Mouse (Mus musculus): Measurements from ENCODE around the gene Tbc1d7. TPM values are rescaled to one million over a fixed set of nuclear protein-coding genes. Genes with fewer than 3 reads are reported as not detected.

Gene Tbc1d7
- polyA plus RNA-seq, 1 experiment, result 6.3 TPM

GRCm38 (mm10) chr13:43173262-43173661, 2.0 kb upstream of the Tbc1d7 start:
- Histone ChIP-seq H3K27ac (ENCODE audit: insufficient read depth, low read length) (no peak overlapping the region), H3K36me3 (ENCODE audit: control insufficient read depth, insufficient read depth, low read length) (no peaks in the 10 kb centered on the region), H3K4me1 (ENCODE audit: control insufficient read depth, insufficient read depth, insufficient read length) (peaks cover 7% of the 10 kb centered on the region; the same call in 1 of the 2 replicates), H3K27me3 (ENCODE audit: control insufficient read depth, insufficient read depth, low read length) (no peaks in the 10 kb centered on the region), H3K4me3 (ENCODE audit: extremely low read depth, insufficient read depth, insufficient read length) (no peak overlapping the region)
- peak; percentile 57 to 76 for DNase-seq (ENCODE audit: low read depth in 1 of 2, low spot score in 2 of 2)
- TF ChIP-seq POLR2A (IDR thresholded peaks at IDR 0.05; ENCODE audit: low read depth, low read length) (no peak), CTCF (IDR thresholded peaks at IDR 0.05; ENCODE audit: extremely low read depth, insufficient read depth, insufficient read length, insufficient replicate concordance) (peak; percentile 63; the same call in 1 of the 2 replicates)
- whole genome bisulfite sequencing, result 16% methylated on average over 9 of the region's 9 CpGs

- Histone ChIP-seq H3K27me3 (ENCODE audit: control insufficient read depth, insufficient read depth, low read length) (no peaks in the 10 kb centered on the region), H3K4me3 (ENCODE audit: extremely low read depth, insufficient read depth, insufficient read length) (no peak overlapping the region), H3K27ac (ENCODE audit: insufficient read depth, low read length) (no peak overlapping the region), H3K36me3 (ENCODE audit: control insufficient read depth, insufficient read depth, low read length) (no peaks in the 10 kb centered on the region; the same call in 1 of the 2 replicates), H3K4me1 (ENCODE audit: control insufficient read depth, insufficient read depth, insufficient read length) (peaks cover 7% of the 10 kb centered on the region; the same call in 1 of the 2 replicates)
- WGBS, result 64% methylated on average over 14 of the region's 14 CpGs
- DNase-seq (ENCODE audit: low read depth in 1 of 2, low spot score in 2 of 2), result no peak
- TF ChIP-seq POLR2A (IDR thresholded peaks at IDR 0.05; ENCODE audit: low read depth, low read length), result no peak
Measured at GRCm38 (mm10) chr13:43172036-43172713, 874 bp upstream of the Tbc1d7 start.

- no peak for DNase-seq (ENCODE audit: low read depth in 1 of 2, low spot score in 2 of 2)
- Histone ChIP-seq H3K27ac (ENCODE audit: insufficient read depth, low read length) (no peak overlapping the region), H3K36me3 (ENCODE audit: control insufficient read depth, insufficient read depth, low read length) (peaks cover 7% of the 10 kb centered on the region), H3K4me1 (ENCODE audit: control insufficient read depth, insufficient read depth, insufficient read length) (peaks cover 2% of the 10 kb centered on the region; the same call in 1 of the 2 replicates), H3K27me3 (ENCODE audit: control insufficient read depth, insufficient read depth, low read length) (no peaks in the 10 kb centered on the region), H3K4me3 (ENCODE audit: extremely low read depth, insufficient read depth, insufficient read length) (no peak overlapping the region)
- 91% methylated on average over 9 of the region's 9 CpGs for WGBS
- TF ChIP-seq POLR2A (IDR thresholded peaks at IDR 0.05; ENCODE audit: low read depth, low read length) (no peak), CTCF (IDR thresholded peaks at IDR 0.05; ENCODE audit: extremely low read depth, insufficient read depth, insufficient read length, insufficient replicate concordance) (no peak)
Measured at GRCm38 (mm10) chr13:43167721-43168120, 3.6 kb downstream of the Tbc1d7 start.

- 90% methylated on average over 3 of the region's 3 CpGs for WGBS
- peaks cover 5% of the 10 kb centered on the region for H3K36me3 ChIP-seq (ENCODE audit: control insufficient read depth, insufficient read depth, low read length)
- no peaks in the 10 kb centered on the region for H3K4me1 ChIP-seq (ENCODE audit: control insufficient read depth, insufficient read depth, insufficient read length)
- TF ChIP-seq POLR2A (IDR thresholded peaks at IDR 0.05; ENCODE audit: low read depth, low read length) (no peak), CTCF (IDR thresholded peaks at IDR 0.05; ENCODE audit: extremely low read depth, insufficient read depth, insufficient read length, insufficient replicate concordance) (no peak)
- H3K27me3 ChIP-seq (ENCODE audit: control insufficient read depth, insufficient read depth, low read length), result no peaks in the 10 kb centered on the region
- no peak overlapping the region for H3K27ac ChIP-seq (ENCODE audit: insufficient read depth, low read length)
- no peak overlapping the region for H3K4me3 ChIP-seq (ENCODE audit: extremely low read depth, insufficient read depth, insufficient read length)
- DNase-seq (ENCODE audit: low read depth in 1 of 2, low spot score in 2 of 2), result no peak
Measured at GRCm38 (mm10) chr13:43159429-43159828, 11.9 kb downstream of the Tbc1d7 start.

GRCm38 (mm10) chr13:43158281-43158680, 13.0 kb downstream of the Tbc1d7 start:
- Histone ChIP-seq H3K27me3 (ENCODE audit: control insufficient read depth, insufficient read depth, low read length) (no peaks in the 10 kb centered on the region), H3K4me3 (ENCODE audit: extremely low read depth, insufficient read depth, insufficient read length) (no peak overlapping the region), H3K36me3 (ENCODE audit: control insufficient read depth, insufficient read depth, low read length) (no peaks in the 10 kb centered on the region), H3K27ac (ENCODE audit: insufficient read depth, low read length) (no peak overlapping the region), H3K4me1 (ENCODE audit: control insufficient read depth, insufficient read depth, insufficient read length) (no peaks in the 10 kb centered on the region)
- 95% methylated on average over 5 of the region's 5 CpGs for WGBS
- TF ChIP-seq POLR2A (IDR thresholded peaks at IDR 0.05; ENCODE audit: low read depth, low read length) (no peak), CTCF (IDR thresholded peaks at IDR 0.05; ENCODE audit: extremely low read depth, insufficient read depth, insufficient read length, insufficient replicate concordance) (no peak)
- no peak for DNase-seq (ENCODE audit: low read depth in 1 of 2, low spot score in 2 of 2)

- H3K36me3 ChIP-seq (ENCODE audit: control insufficient read depth, insufficient read depth, low read length), result no peaks in the 10 kb centered on the region
- no peak for DNase-seq (ENCODE audit: low read depth in 1 of 2, low spot score in 2 of 2)
- WGBS, result 90% methylated on average over 5 of the region's 5 CpGs
Measured at GRCm38 (mm10) chr13:43157370-43157769, 13.9 kb downstream of the Tbc1d7 start.

GRCm38 (mm10) chr13:43152005-43152520, 19.2 kb downstream of the Tbc1d7 start:
- no peak overlapping the region for H3K4me3 ChIP-seq (ENCODE audit: extremely low read depth, insufficient read depth, insufficient read length)
- H3K36me3 ChIP-seq (ENCODE audit: control insufficient read depth, insufficient read depth, low read length), result no peaks in the 10 kb centered on the region; the same call in 1 of the 2 replicates
- H3K27ac ChIP-seq (ENCODE audit: insufficient read depth, low read length), result no peak overlapping the region
- 94% methylated on average over 14 of the region's 14 CpGs for WGBS
- no peaks in the 10 kb centered on the region for H3K27me3 ChIP-seq (ENCODE audit: control insufficient read depth, insufficient read depth, low read length)
- DNase-seq (ENCODE audit: low read depth in 1 of 2, low spot score in 2 of 2), result no peak
- no peaks in the 10 kb centered on the region for H3K4me1 ChIP-seq (ENCODE audit: control insufficient read depth, insufficient read depth, insufficient read length)
- no peak for TF ChIP-seq CTCF (IDR thresholded peaks at IDR 0.05; ENCODE audit: extremely low read depth, insufficient read depth, insufficient read length, insufficient replicate concordance)
- no peak for TF ChIP-seq POLR2A (IDR thresholded peaks at IDR 0.05; ENCODE audit: low read depth, low read length)

More at GRCm38 (mm10) chr13:43157370-43157769, 13.9 kb downstream of the Tbc1d7 start:
- H3K27ac ChIP-seq (ENCODE audit: insufficient read depth, low read length), result no peak overlapping the region
- no peak overlapping the region for H3K4me3 ChIP-seq (ENCODE audit: extremely low read depth, insufficient read depth, insufficient read length)
- TF ChIP-seq CTCF (IDR thresholded peaks at IDR 0.05; ENCODE audit: extremely low read depth, insufficient read depth, insufficient read length, insufficient replicate concordance) (no peak), POLR2A (IDR thresholded peaks at IDR 0.05; ENCODE audit: low read depth, low read length) (no peak)
- no peaks in the 10 kb centered on the region for H3K27me3 ChIP-seq (ENCODE audit: control insufficient read depth, insufficient read depth, low read length)
- no peaks in the 10 kb centered on the region for H3K4me1 ChIP-seq (ENCODE audit: control insufficient read depth, insufficient read depth, insufficient read length)

Measured in spleen, adult 2 months (tissue).